In genomic region chr14:87415808-87416721, GRCm38 (mm10) we compare ENCODE assay signal across 8 mouse cellular contexts. TPM values are rescaled to one million over a fixed set of nuclear protein-coding genes. Genes with fewer than 3 reads are reported as not detected.
DNase-seq lines count a peak whose midpoint lies in the region; ATAC-seq and TF ChIP-seq lines count a peak whose summit lies in the region.

TSS of gene Tdrd3 (plus strand) at chr14:87416639.

- POLR2A ChIA-PET in Patski (lab: Charles Lee), result interaction anchor here (0.6 to 1.4 kb wide), 4 partner anchors 13 to 68 kb away, joined by 3 to 7 read pairs (median 3); no protein-coding TSS in a partner anchor

- in situ Hi-C loops in Patski (cut with MboI; ENCODE audit: low pct_unique_long_range_greater_than_20kb), result no loop called here

- H3K27ac ChIP-seq in hindbrain, embryonic 13.5 days, result peak within 1 kb of the TSS; percentile 99

- CTCF ChIA-PET in Patski (lab: Charles Lee), result interaction anchor here (1.1 kb wide), 1 partner anchor 34 kb away, joined by 3 read pairs; no protein-coding TSS in a partner anchor

- H3K4me3 ChIP-seq in hindbrain, embryonic 13.5 days, result peak within 1 kb of the TSS; percentile 80

- DNase-seq in Patski (ENCODE audit: low read depth, low spot score), result peak; percentile 57
- peak; percentile 92 to 95 for DNase-seq in cerebellum, postnatal 14 days
- peak; percentile 90 to 93 for DNase-seq in frontal cortex, postnatal 14 days (ENCODE audit: low spot score in 2 of 2)
- DNase-seq in layer of hippocampus, postnatal 25 days (ENCODE audit: extremely low spot score in 1 of 2, low spot score in 1 of 2), result peak; percentile 83 to 87
- peak; percentile 97 for DNase-seq in lung, postnatal 25 days (ENCODE audit: low spot score)
- peak; percentile 92 for DNase-seq in retina, embryonic 14.5 days (ENCODE audit: low spot score)
- DNase-seq in thymus, postnatal 4 days, result peak; percentile 91

- H3K36me3 ChIP-seq in hindbrain, embryonic 13.5 days, result no peaks in the 10 kb centered on the region

- H3K27me3 ChIP-seq in Patski, result no peaks in the 10 kb centered on the region
- H3K27me3 ChIP-seq in hindbrain, embryonic 13.5 days, result no peaks in the 10 kb centered on the region

- no peaks in the 10 kb centered on the region for H3K9me3 ChIP-seq in hindbrain, embryonic 13.5 days

- ATAC-seq in Patski, result peak; percentile 87
- ATAC-seq in hindbrain, embryonic 13.5 days (ENCODE audit: low FRiP score), result peak; percentile 97

- peaks cover 26% of the 10 kb centered on the region for H3K4me1 ChIP-seq in hindbrain, embryonic 13.5 days (replicated peaks)

- WGBS in hindbrain, embryonic 13.5 days, result 0% methylated on average over 84 of the region's 85 CpGs

- peak within 1 kb of the TSS; percentile 74 for H3K4me2 ChIP-seq in hindbrain, embryonic 13.5 days

- TF ChIP-seq CTCF in Patski (IDR thresholded peaks at IDR 0.05), result no peak

- H3K9ac ChIP-seq in hindbrain, embryonic 13.5 days, result peak within 1 kb of the TSS; percentile 91

RNA-seq across cellular contexts. Expression of gene Tdrd3, which starts in this region (rescaled TPM):
- polyA plus RNA-seq in Patski (2021), result 29.4 TPM
- polyA plus RNA-seq in hindbrain, embryonic 13.5 days (2015; fragmentation: Nextera tagmentation; extraction: Ambion mirVana), result 42.1 and 45.4 TPM in 2 replicates
- 10 to 100 TPM; 25.8 to 28.1 TPM for total RNA-seq in layer of hippocampus, postnatal 25 days (2021)

Comparison
In these comparisons a context has a peak if more than half of its experiments do, and no peak if none do; other contexts are left out.
1. Peak in every context shown above with its lines: DNase-seq, ATAC-seq, H3K4me3 ChIP-seq and H3K27ac ChIP-seq.